Mouse (Mus musculus) 3T3-L1 (cell line): ENCODE results near the gene Mtrex.
A peak's percentile ranks its signal among the peaks of the same experiment; 100 is the strongest.

Source experiments
- DNase-seq: peaks from one replicate; pipeline ENCODE4 v3.0.0-alpha.2; 2015; ENCODE audit warnings: low read depth, low spot score

The Mtrex gene

DNA sequence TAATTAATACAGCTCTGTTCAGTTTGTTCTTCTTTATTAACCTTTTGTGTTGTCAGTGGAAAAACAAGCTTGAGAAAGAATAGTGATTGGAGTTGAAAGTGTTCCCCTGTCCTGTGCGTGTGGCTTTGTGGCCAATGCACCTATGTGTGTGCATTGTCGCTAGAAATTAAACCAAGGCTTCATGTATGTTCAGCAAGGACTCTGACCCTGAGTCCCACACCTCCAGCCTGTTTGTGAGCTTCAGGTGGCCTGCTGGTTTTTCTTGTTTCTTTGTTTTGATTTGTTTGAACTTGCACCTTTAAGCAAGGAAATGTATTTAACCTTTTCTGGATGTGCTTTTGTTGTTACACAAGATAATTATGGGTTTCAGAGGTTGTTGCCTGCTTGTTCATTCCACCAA is 97.6 kb downstream of the Mtrex start:
- DNase-seq = no peak

DNA sequence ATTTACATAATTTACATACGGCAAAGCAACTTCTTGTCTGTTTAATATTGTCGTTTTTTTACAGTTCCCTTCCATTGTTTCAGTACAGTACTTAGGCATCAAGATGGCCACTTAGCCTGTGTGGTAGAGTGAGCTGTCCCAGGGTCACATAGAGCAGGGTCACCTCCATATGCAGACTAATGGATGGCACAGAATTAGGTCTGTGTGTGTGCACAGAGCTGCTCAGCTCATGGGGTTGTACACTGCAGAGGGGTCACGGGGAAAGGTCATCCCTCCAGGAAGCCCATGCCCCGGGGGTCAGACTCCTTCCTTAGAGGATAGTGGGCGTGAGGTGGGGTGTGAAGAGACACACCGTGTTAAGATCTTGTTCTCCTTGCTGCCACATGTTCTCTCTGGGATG is 101.7 kb downstream of the Mtrex start:
- no peak for DNase-seq

DNA sequence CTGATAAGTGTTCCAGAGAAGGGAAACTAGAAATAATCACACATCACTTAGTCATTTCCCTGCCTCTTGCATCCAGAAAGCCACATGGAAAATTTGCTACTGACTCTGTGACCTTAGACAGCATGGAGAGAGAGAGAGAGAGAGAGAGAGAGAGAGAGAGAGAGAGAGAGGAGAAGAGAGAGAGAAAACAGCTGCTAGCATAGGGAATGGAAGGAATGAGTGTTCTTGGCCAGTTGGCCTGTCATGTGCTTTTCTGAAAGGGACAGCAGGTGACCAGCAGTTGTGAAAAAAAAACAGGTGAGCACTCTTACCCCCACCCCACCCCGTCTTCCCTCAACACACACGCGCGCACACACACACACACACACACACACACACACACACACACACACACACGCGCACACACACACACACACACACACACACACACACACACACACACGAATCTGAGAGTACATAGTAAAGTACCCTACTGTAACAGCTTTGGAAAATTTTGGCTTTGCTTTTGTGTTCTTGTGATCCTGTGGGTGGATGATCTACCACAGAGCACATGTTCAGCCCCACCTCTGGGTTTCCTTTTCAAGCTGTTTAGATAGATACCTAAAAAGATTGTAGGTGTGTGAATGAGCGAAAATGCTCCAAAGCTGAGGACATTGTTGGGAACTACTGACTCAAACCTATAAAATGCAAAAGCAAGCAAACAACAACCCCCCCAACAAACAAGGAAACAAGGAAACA is 103.1 kb downstream of the Mtrex start:
- peak; percentile 25 for DNase-seq

DNA sequence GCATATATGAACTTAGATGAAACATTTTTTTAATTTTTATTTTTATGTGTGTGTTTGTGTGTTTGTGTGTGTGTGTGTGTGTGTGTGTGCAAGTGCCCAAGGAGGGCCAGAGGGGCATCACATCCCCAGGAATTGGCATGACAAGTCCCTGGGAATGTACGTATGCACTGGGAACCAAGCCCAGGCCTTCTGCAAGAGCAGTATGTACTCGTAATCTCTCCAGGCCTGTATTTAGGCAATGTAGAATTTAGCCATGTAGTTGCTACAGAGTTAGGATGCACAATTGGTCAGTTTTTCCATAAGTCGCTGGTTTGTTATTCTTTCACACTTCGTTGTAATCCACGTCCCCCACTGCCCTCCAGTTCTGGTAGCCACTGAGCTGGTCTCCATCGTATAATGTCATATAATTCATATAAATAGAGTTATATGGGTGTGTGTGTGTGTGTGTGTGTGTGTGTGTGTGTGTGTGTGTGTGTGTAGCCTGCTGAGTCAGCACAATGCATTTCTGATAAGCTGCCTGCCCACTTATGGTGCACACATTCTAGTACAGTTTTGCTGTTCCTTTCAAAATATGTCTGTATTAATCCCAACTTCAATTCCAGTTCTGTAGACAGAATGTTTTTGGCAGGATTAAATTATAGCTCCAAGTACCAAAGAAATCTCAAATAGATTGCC is 103.8 kb downstream of the Mtrex start:
- DNase-seq = peak; percentile 12

DNA sequence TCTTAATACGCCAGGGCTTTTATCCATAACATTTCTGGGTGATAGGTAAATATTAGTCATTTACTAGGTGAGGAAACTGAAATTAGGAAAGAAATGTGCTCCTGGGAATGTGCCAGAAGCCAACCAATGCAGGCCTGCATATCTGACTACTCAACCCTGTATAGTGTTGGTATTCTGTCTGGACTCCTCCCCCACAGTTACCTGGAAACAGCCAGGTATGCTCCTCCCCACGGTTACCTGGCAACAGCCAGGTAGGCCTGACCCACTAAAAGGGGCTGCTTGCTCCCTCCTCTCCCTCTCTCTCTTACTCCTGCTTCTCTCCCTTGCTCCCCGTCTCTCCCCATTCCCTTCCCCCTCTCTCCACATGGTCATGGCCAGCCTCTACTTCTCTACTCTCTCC is 104.8 kb downstream of the Mtrex start:
- DNase-seq = no peak

DNA sequence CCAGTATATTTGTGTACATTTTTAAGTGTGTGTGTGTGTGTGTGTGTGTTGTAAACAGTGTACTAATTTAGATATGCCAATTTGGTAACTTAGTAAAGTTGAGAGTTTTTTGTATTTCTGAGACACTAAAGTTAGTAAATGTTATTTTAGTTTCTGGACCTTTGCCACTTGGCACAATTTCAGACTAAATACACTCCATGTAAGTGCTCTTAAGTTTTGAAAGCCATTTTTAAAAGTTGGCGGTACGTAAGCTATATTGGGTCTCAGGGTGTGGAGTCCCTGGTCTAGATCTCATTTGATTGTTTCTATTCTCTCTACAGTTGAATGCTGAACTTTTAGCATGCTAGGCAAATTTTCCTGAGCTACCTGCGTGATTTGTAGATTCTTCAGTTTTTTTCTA is 109.1 kb downstream of the Mtrex start:
- no peak for DNase-seq
